Mouse (Mus musculus) R1 (cell line): ENCODE measurements at regions not wholly inside any gene's neighbourhood (a gene's known extent, or its start where the extent isn't known, plus 50 kb on each side); places are given as distances from the start of the nearest gene placed in this dataset.
A peak's percentile ranks its signal among the peaks of the same experiment; 100 is the strongest.

Experiments
- DNase-seq: peaks from one replicate; pipeline ENCODE4 v3.0.0-alpha.2; 2018; ENCODE audit warnings: low read depth, low spot score

- DNase-seq, result peak; percentile 49
These were observed 52.9 kb upstream of the Tcl1b2 start for GRCm38 (mm10) chr12:105092730-105093440.

GRCm38 (mm10) chr12:105093509-105093908 is 52.3 kb upstream of the Tcl1b2 start:
- DNase-seq, result peak; percentile 67
